Mouse (Mus musculus) frontal cortex, postnatal 10 days (tissue): Measurements from ENCODE around the gene Wipi1.

Source experiments
- DNase-seq, 2 experiments: peaks; one replicate each; pipeline ENCODE4 v3.0.0; 2022; ENCODE audit warnings: low spot score in 2 of 2, mixed read lengths in 1 of 2

The Wipi1 gene

GRCm38 (mm10) chr11:109544432-109544831 is 67.3 kb downstream of the Wipi1 start:
- DNase-seq = no peak

- DNase-seq = no peak
These were observed 68.3 kb downstream of the Wipi1 start for GRCm38 (mm10) chr11:109543466-109543865.

GRCm38 (mm10) chr11:109539290-109539689 is 72.5 kb downstream of the Wipi1 start:
- no peak for DNase-seq

GRCm38 (mm10) chr11:109536939-109537338 is 74.8 kb downstream of the Wipi1 start:
- DNase-seq = no peak

GRCm38 (mm10) chr11:109535966-109536365 is 75.8 kb downstream of the Wipi1 start:
- DNase-seq = no peak

- no peak for DNase-seq
These were observed 81.7 kb downstream of the Wipi1 start for GRCm38 (mm10) chr11:109530030-109530429.

- DNase-seq = no peak
These were observed 86.2 kb downstream of the Wipi1 start for GRCm38 (mm10) chr11:109525571-109525970.

GRCm38 (mm10) chr11:109524869-109525268 is 86.9 kb downstream of the Wipi1 start:
- no peak for DNase-seq
